Mouse (Mus musculus) E14TG2a.4 (cell line): Measurements from ENCODE around the gene Dnajc11.

Experiments used
- CTCF ChIP-seq: conservative IDR thresholded peaks from 2 replicates; pipeline ENCODE4 v1.5.1; 2014; ENCODE audit warnings: low read length
- NANOG ChIP-seq: IDR thresholded peaks from 2 replicates; pipeline ENCODE4 v1.6.1; 2014; ENCODE audit warnings: borderline replicate concordance, low read length, mixed read lengths
- POU5F1 ChIP-seq: IDR thresholded peaks from 2 replicates; pipeline ENCODE4 v1.6.1; 2014; ENCODE audit warnings: low read length, borderline replicate concordance

DNA sequence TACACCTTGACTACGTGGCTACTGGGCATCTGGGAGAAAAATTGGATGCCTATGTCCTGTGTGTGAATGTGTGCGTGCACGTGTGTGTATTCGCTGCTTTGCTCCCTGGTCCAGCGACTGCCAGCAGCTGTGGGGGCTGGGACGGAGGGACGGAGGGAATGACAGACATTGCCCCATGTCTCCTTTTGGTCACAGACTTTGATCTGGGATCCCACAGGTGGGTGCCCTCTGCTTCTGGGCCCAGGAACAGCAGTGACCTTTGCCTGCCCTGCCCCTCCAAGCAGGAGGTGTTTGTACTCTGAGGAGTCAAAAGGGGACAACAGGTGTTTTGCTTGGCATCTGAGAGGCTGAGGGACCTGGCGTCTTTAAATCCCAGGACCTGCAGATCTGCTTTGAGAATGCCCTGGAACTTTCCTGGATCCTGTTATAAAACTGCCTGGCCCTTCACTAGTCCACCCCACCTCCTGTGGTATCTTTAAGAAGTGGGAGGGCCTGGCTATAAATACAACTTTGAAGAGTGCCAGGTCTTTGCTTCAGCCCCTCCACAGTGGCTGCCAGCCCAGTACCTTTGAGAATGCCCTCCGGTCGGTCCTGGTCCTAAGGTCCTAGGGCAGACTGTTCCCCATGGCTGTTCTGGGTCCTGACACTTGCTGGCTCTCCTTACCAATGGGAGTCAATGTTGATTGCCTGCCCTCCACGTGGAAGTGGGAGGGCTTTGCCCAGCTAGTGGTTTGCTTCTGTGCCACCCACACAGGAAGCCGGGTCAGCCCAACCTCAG lies 79.7 kb downstream of the Dnajc11 start:
- no peak for TF ChIP-seq CTCF
- no peak for TF ChIP-seq POU5F1
- no peak for TF ChIP-seq NANOG
